Mouse (Mus musculus) kidney, adult 11 months (tissue): Measurements from ENCODE around the gene Olfr1380.
A peak's percentile ranks its signal among the peaks of the same experiment; 100 is the strongest.
"Not testable (repeated sequence)": the region's sequence is repeated elsewhere in the genome, so short reads cannot be mapped to it uniquely, and the experiment has no call there.

Experiments used
- DNase-seq: peaks from one replicate; pipeline ENCODE4 v3.0.0; 2022

Gene Olfr1380

GRCm38 (mm10) chr11:49556578-49556977 lies at the start of gene Olfr1380:
Olfr1380 (plus strand) TSS chr11:49556878.
- DNase-seq: not testable (repeated sequence)

- no peak for DNase-seq
Measured at GRCm38 (mm10) chr11:49518086-49518485, 38.6 kb upstream of the Olfr1380 start.

GRCm38 (mm10) chr11:49519348-49519747 lies 37.3 kb upstream of the Olfr1380 start, which contains the start of gene Olfr1383:
Olfr1383 (plus strand) TSS chr11:49519648.
- DNase-seq: no peak

GRCm38 (mm10) chr11:49527947-49528346 lies 28.7 kb upstream of the Olfr1380 start, which contains the start of gene Olfr1382:
Olfr1382 (plus strand) TSS chr11:49528247.
- DNase-seq: no peak

GRCm38 (mm10) chr11:49532761-49533160 lies 23.9 kb upstream of the Olfr1380 start:
- no peak for DNase-seq

- DNase-seq: not testable (repeated sequence)
Measured at GRCm38 (mm10) chr11:49536631-49537030, 20.0 kb upstream of the Olfr1380 start.

GRCm38 (mm10) chr11:49543149-49543548 lies 13.5 kb upstream of the Olfr1380 start, which contains the start of gene Olfr1381:
Olfr1381 (plus strand) TSS chr11:49543449.
- DNase-seq: not testable (repeated sequence)

- DNase-seq: not testable (repeated sequence)
Measured at GRCm38 (mm10) chr11:49554033-49554432, 2.6 kb upstream of the Olfr1380 start.

GRCm38 (mm10) chr11:49575054-49575453 lies 18.4 kb downstream of the Olfr1380 start:
- DNase-seq: not testable (repeated sequence)

- not testable (repeated sequence) for DNase-seq
Measured at GRCm38 (mm10) chr11:49580452-49580851, 23.8 kb downstream of the Olfr1380 start.

GRCm38 (mm10) chr11:49590213-49590612 lies 33.5 kb downstream of the Olfr1380 start:
- no peak for DNase-seq

- DNase-seq: not testable (repeated sequence)
Measured at GRCm38 (mm10) chr11:49597149-49597548, 40.5 kb downstream of the Olfr1380 start.

GRCm38 (mm10) chr11:49608306-49608705 lies 51.6 kb downstream of the Olfr1380 start:
- not testable (repeated sequence) for DNase-seq

GRCm38 (mm10) chr11:49608938-49609867 lies 52.5 kb downstream of the Olfr1380 start, which contains the start of gene Flt4:
Flt4 (plus strand) TSS chr11:49609263.
- DNase-seq: not testable (repeated sequence)

GRCm38 (mm10) chr11:49609868-49610824 lies 53.5 kb downstream of the Olfr1380 start:
- not testable (repeated sequence) for DNase-seq

- DNase-seq: not testable (repeated sequence)
Measured at GRCm38 (mm10) chr11:49611349-49611748, 54.7 kb downstream of the Olfr1380 start.

- DNase-seq: no peak
Measured at GRCm38 (mm10) chr11:49612154-49612553, 55.5 kb downstream of the Olfr1380 start.

GRCm38 (mm10) chr11:49613349-49613748 lies 56.7 kb downstream of the Olfr1380 start:
- peak; percentile 64 for DNase-seq
